ENCODE assay signal across 8 mouse cellular contexts in genomic region chr10:87492661-87493551, GRCm38 (mm10). TPM values are rescaled to one million over a fixed set of nuclear protein-coding genes. Genes with fewer than 3 reads are reported as not detected.
DNase-seq lines count a peak whose midpoint lies in the region; ATAC-seq and TF ChIP-seq lines count a peak whose summit lies in the region.

No protein-coding gene starts in this region.

- WGBS in heart, adult 2 months = under 1% methylated on average over 81 of the region's 90 CpGs
- under 1% methylated on average over 82 of the region's 90 CpGs for WGBS in kidney, adult 2 months
- under 1% methylated on average over 56 of the region's 90 CpGs for WGBS in limb, embryonic 13.5 days
- WGBS in neural tube, embryonic 14.5 days = under 1% methylated on average over 71 of the region's 90 CpGs

- H3K4me3 ChIP-seq in heart, adult 2 months = peak overlapping the region; percentile 41
- peak overlapping the region; percentile 48 for H3K4me3 ChIP-seq in kidney, adult 2 months (ENCODE audit: insufficient read depth, low read depth, low read length)
- peak overlapping the region; percentile 64 for H3K4me3 ChIP-seq in limb, embryonic 13.5 days
- peak overlapping the region; percentile 79 for H3K4me3 ChIP-seq in neural tube, embryonic 14.5 days (ENCODE audit: low read depth, low read length)

- ATAC-seq in limb, embryonic 13.5 days (ENCODE audit: low FRiP score, low read depth) = peak; percentile 49
- ATAC-seq in neural tube, embryonic 14.5 days (ENCODE audit: low read depth) = peak; percentile 25

- no peaks in the 10 kb centered on the region for H3K79me2 ChIP-seq in heart, adult 2 months (replicated peaks; ENCODE audit: control insufficient read depth, insufficient read depth, low read length)

- TF ChIP-seq CTCF in heart, adult 2 months (IDR thresholded peaks at IDR 0.05) = no peak
- TF ChIP-seq CTCF in kidney, adult 2 months (conservative IDR thresholded peaks at IDR 0.05; ENCODE audit: insufficient read depth, insufficient read length, low read depth, low read length) = no peak

- H3K4me2 ChIP-seq in limb, embryonic 13.5 days (replicated peaks) = peak overlapping the region; percentile 98
- peak overlapping the region; percentile 92 for H3K4me2 ChIP-seq in neural tube, embryonic 14.5 days (ENCODE audit: low read depth, low read length)

- H3K9me3 ChIP-seq in limb, embryonic 13.5 days = peaks cover 2% of the 10 kb centered on the region; the same call in 1 of the 2 replicates
- no peaks in the 10 kb centered on the region for H3K9me3 ChIP-seq in neural tube, embryonic 14.5 days (ENCODE audit: control insufficient read depth, low read length)

- intact Hi-C loops in heart, adult 2 months (cut with DNase I) = no loop called here

- no peak for TF ChIP-seq POLR2A in heart, adult 2 months (IDR thresholded peaks at IDR 0.05; ENCODE audit: insufficient read depth, low read depth, low read length)
- TF ChIP-seq POLR2A in kidney, adult 2 months (IDR thresholded peaks at IDR 0.05; ENCODE audit: low read depth, low read length) = no peak

- no peaks in the 10 kb centered on the region for H3K36me3 ChIP-seq in heart, adult 2 months (ENCODE audit: control insufficient read depth, insufficient read depth, low read length)
- no peaks in the 10 kb centered on the region for H3K36me3 ChIP-seq in kidney, adult 2 months (ENCODE audit: control insufficient read depth, insufficient read depth, low read length)
- H3K36me3 ChIP-seq in limb, embryonic 13.5 days = no peaks in the 10 kb centered on the region
- no peaks in the 10 kb centered on the region for H3K36me3 ChIP-seq in neural tube, embryonic 14.5 days (ENCODE audit: control insufficient read depth, insufficient read depth, low read length)

- H3K27ac ChIP-seq in heart, adult 2 months = no peak overlapping the region
- no peak overlapping the region for H3K27ac ChIP-seq in kidney, adult 2 months (ENCODE audit: insufficient read depth, low read depth, low read length)
- no peak overlapping the region for H3K27ac ChIP-seq in limb, embryonic 13.5 days
- H3K27ac ChIP-seq in neural tube, embryonic 14.5 days (ENCODE audit: low read depth, low read length) = peak overlapping the region; percentile 84

- peaks cover 11% of the 10 kb centered on the region for H3K27me3 ChIP-seq in heart, adult 2 months (ENCODE audit: control insufficient read depth, insufficient read depth, low read length)
- H3K27me3 ChIP-seq in kidney, adult 2 months (replicated peaks; ENCODE audit: control insufficient read depth, insufficient read depth, low read length) = peaks cover 7% of the 10 kb centered on the region
- peaks cover 94% of the 10 kb centered on the region for H3K27me3 ChIP-seq in limb, embryonic 13.5 days
- H3K27me3 ChIP-seq in neural tube, embryonic 14.5 days (ENCODE audit: control insufficient read depth, insufficient read depth, low read length) = no peaks in the 10 kb centered on the region

- TF ChIP-seq EP300 in heart, adult 2 months (IDR thresholded peaks at IDR 0.05; ENCODE audit: insufficient read depth, low read depth, low read length) = no peak

- no peaks in the 10 kb centered on the region for H3K4me1 ChIP-seq in heart, adult 2 months (ENCODE audit: control insufficient read depth, insufficient read depth, low read length)
- no peaks in the 10 kb centered on the region; the same call in 1 of the 2 replicates for H3K4me1 ChIP-seq in kidney, adult 2 months (ENCODE audit: control insufficient read depth, insufficient read depth, low read length)
- peaks cover 27% of the 10 kb centered on the region for H3K4me1 ChIP-seq in limb, embryonic 13.5 days
- peaks cover 34% of the 10 kb centered on the region for H3K4me1 ChIP-seq in neural tube, embryonic 14.5 days (ENCODE audit: control insufficient read depth, insufficient read depth, low read length)

- peak overlapping the region; percentile 47; the same call in 1 of the 2 replicates for H3K9ac ChIP-seq in heart, adult 2 months (ENCODE audit: low read depth, low read length)
- H3K9ac ChIP-seq in limb, embryonic 13.5 days = peak overlapping the region; percentile 60
- peak overlapping the region; percentile 76 for H3K9ac ChIP-seq in neural tube, embryonic 14.5 days (replicated peaks; ENCODE audit: low read depth, low read length)

- DNase-seq in left cerebral cortex, adult 18-20 months (ENCODE audit: low spot score in 2 of 2) = peak; percentile 71 to 77
- no peak for DNase-seq in left cerebral cortex, adult 11 months (ENCODE audit: low spot score)
- peak; percentile 77 for DNase-seq in embryo, embryonic 9.5 days (ENCODE audit: extremely low spot score)
- peak; percentile 62 to 67 for DNase-seq in heart, adult 2 months
- DNase-seq in kidney, adult 2 months = peak; percentile 79
- DNase-seq in spleen, postnatal 36 days (ENCODE audit: low spot score in 2 of 2) = no peak

RNA-seq across cellular contexts. Expression of gene Ascl1, which starts 0.6 kb away (rescaled TPM):
- 1 to 10 TPM; 5.6 to 6.0 TPM for total RNA-seq in left cerebral cortex, adult 18-20 months (2021)
- total RNA-seq in heart, adult 2 months (2021) = under 1 TPM in 1 of 2 experiments, not detected in 1; 0.10 TPM
- polyA plus RNA-seq in heart, adult 2 months (2012; rRNA removed) = 0.06 TPM in 1 of 2 replicates, not detected in the other
- 0.14 and 0.15 TPM in 2 replicates for polyA plus RNA-seq in kidney, adult 2 months (2012; rRNA removed)
- polyA plus RNA-seq in limb, embryonic 13.5 days (2015; fragmentation: Nextera tagmentation; extraction: Ambion mirVana) = 0.27 TPM in 1 of 2 replicates, not detected in the other
- polyA plus RNA-seq in neural tube, embryonic 14.5 days (2014; fragmentation: Nextera tagmentation; extraction: Ambion mirVana) = 8.7 and 8.8 TPM in 2 replicates

RNA-seq across cellular contexts. Expression of gene Pah, which starts 28.7 kb away (rescaled TPM):
- under 1 TPM in 1 of 2 experiments, not detected in 1; 0.21 TPM for total RNA-seq in left cerebral cortex, adult 18-20 months (2021)
- 10 to 100 TPM; 11.2 to 12.0 TPM for total RNA-seq in heart, adult 2 months (2021)
- polyA plus RNA-seq in heart, adult 2 months (2012; rRNA removed) = 0.14 and 0.56 TPM in 2 replicates
- polyA plus RNA-seq in kidney, adult 2 months (2012; rRNA removed) = 737 and 835 TPM in 2 replicates
- polyA plus RNA-seq in limb, embryonic 13.5 days (2015; fragmentation: Nextera tagmentation; extraction: Ambion mirVana) = 0.08 and 0.27 TPM in 2 replicates
- polyA plus RNA-seq in neural tube, embryonic 14.5 days (2014; fragmentation: Nextera tagmentation; extraction: Ambion mirVana) = not detected in 2 replicates

Comparison
In these comparisons a context has a peak if more than half of its experiments do, and no peak if none do; other contexts are left out.
1. DNase-seq: peak in left cerebral cortex, adult 18-20 months (2 of 2), embryo, embryonic 9.5 days (single experiment), heart, adult 2 months (2 of 2) and kidney, adult 2 months (single experiment); none in left cerebral cortex, adult 11 months (single experiment) and spleen, postnatal 36 days (0 of 2).
2. RNA of gene Pah, which starts 28.7 kb away (polyA plus RNA-seq): 737 to 835 TPM in kidney, adult 2 months; 0.14 to 0.56 TPM in heart, adult 2 months, 0.08 to 0.27 TPM in limb, embryonic 13.5 days and not detected in neural tube, embryonic 14.5 days; every median in the first group is over 100 times any median in the second.
3. Peak in every context shown above with its lines, with median percentiles within 50 percentile points of each other: H3K4me3 ChIP-seq and H3K9ac ChIP-seq.